Mouse (Mus musculus) Patski (cell line): ENCODE measurements around the gene Fam83d. TPM values are rescaled to one million over a fixed set of nuclear protein-coding genes. Genes with fewer than 3 reads are reported as not detected.
A peak's percentile ranks its signal among the peaks of the same experiment; 100 is the strongest.

ENCODE experiments used
- ATAC-seq: fragments of 100-300 bp; one replicate; pipeline ENCODE4 v1.8.0; 2021
- CTCF ChIA-PET: fragments of 350-600 bp; sonication (Branson Sonifier 250); formaldehyde crosslinking; loops from one replicate; lab custom pipeline; 2022; ENCODE audit warnings: inconsistent platforms; lab: Charles Lee
- POLR2A ChIA-PET: fragments of 350-600 bp; sonication (Branson Sonifier 250); formaldehyde crosslinking; loops from one replicate; lab custom pipeline; 2022; ENCODE audit warnings: antibody characterized with exemption, inconsistent platforms; lab: Charles Lee
- DNase-seq: peaks from one replicate; pipeline ENCODE4 v3.0.0-alpha.2; 2011; ENCODE audit warnings: low read depth, low spot score
- H3K27me3 ChIP-seq: fragments of 371-371 bp; one replicate; pipeline ENCODE4 v1.5.1; 2021
- CTCF ChIP-seq: fragments of 100-300 bp; IDR thresholded peaks from one replicate; pipeline ENCODE4 v1.5.1; 2021
- in situ Hi-C: fragments of 300-500 bp; cut with MboI; formaldehyde crosslinking; loops from 3 replicates; pipeline ENCODE4 v1.11.1; 2018; ENCODE audit warnings: low pct_unique_long_range_greater_than_20kb, mixed read lengths
- polyA plus RNA-seq: library from polyadenylated mRNA; unstranded; gene quantifications from one replicate; pipeline ENCODE4 v1.2.3, GENCODE M21; 2021

Fam83d gene
- polyA plus RNA-seq, 1 experiment from 2014 or later: 12.9 TPM

DNA sequence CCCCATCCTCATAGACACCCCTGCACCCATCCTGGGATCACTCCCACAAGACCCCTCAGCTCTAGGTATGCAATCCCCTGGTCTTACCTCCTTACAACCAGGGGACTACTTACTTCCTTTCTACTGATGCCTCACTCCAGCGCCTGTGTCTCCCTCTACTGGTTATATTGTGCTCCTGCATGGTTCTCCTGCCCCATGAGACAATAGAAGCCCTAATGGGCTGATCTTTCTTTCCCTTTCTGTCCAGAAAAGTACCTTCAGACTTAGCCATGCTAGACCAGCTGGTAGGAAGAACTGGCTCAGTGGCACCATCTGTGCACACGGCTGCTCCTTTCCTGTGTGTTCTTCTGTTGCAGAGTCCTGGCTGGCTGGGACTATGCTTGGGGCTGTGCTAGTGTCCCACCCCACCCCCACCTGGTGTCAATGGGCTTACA lies 22.8 kb upstream of the Fam83d start:
- ATAC-seq: peak; percentile 78
- POLR2A ChIA-PET: no interaction called here
- in situ Hi-C loops: no loop called here
- CTCF ChIA-PET: interaction anchor here (0.9 to 2.2 kb wide), 5 partner anchors 9 to 100 kb away, joined by 3 to 5 read pairs (median 4); no protein-coding TSS in a partner anchor
- H3K27me3 ChIP-seq: peaks cover 11% of the 10 kb centered on the region
- peak; percentile 70 for TF ChIP-seq CTCF
- no peak for DNase-seq

DNA sequence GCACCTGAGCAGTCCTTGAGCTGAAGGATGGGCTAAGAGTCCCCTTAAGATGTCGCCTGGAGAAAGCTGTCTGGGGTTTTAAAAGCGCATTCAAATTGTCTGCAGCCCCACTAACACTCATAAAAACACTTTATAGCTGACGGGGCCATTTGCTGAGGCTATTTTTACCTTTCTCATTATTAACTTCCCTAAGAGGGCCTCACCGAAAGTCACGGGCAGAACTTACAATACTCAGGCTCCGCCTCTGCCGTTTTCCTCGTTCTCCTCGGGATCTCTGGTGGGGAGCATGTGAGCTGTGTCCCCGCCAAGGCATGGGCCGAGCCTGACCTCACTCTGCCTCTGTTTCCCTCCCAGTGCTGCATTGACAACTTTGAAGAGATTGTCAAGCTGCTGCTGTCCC lies 21.7 kb upstream of the Fam83d start:
- peaks cover 17% of the 10 kb centered on the region for H3K27me3 ChIP-seq
- ATAC-seq (no peak), DNase-seq (no peak)
- POLR2A ChIA-PET: no interaction called here
- CTCF ChIA-PET: interaction anchor here (2.2 kb wide), 1 partner anchor 11 kb away, joined by 5 read pairs; no protein-coding TSS in a partner anchor
- no peak for TF ChIP-seq CTCF
- in situ Hi-C loops: no loop called here

DNA sequence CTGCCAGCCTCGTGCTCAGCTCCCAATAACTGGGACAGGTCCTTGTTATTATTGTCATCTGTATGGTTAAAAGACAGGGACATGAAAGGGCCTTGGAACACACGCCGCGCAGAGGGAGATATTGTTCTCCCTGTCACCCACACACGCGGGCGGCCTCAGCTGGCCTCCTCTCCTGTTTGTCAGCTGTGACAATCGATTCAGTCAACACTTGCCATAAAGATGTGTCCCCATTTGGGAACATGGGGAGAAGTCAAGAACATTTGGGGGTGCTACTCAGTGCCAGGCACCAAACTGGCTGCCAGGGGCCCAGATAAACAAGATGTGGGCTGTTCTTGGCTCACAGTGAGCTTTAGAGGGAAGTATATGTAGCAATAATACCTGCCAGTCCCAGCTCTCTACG lies 18.5 kb upstream of the Fam83d start:
- TF ChIP-seq CTCF: no peak
- no peak for DNase-seq
- no peak for ATAC-seq
- POLR2A ChIA-PET: no interaction called here
- in situ Hi-C loops: no loop called here
- CTCF ChIA-PET: interaction anchor here (0.9 kb wide), 1 partner anchor 22 kb away, joined by 3 read pairs; no protein-coding TSS in a partner anchor
- peaks cover 23% of the 10 kb centered on the region for H3K27me3 ChIP-seq

DNA sequence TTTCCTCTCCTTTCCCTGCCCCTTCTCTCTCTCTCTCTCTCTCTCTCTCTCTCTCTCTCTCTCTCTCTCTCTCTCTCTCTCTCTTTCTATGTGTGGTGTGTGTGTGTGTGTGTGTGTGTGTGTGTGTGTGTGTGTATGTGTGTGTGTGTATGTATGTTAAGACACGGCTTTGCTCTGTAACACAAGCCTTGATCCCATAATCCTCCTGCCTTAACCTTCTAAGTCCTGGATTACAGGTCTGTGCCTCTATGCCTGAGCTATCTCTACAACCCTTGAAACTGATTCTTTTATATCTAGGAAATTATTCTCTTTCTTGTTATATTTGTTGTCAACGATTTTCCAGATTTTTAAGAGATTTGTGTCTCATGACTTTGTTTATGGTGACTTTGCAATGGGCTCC lies 7.7 kb upstream of the Fam83d start:
- POLR2A ChIA-PET: no interaction called here
- peaks cover 12% of the 10 kb centered on the region for H3K27me3 ChIP-seq
- in situ Hi-C loops: loop anchor here (10.0 kb wide), 1 partner anchor 105 kb away; no protein-coding TSS in a partner anchor
- no peak for TF ChIP-seq CTCF
- CTCF ChIA-PET: interaction anchor here (1.4 kb wide), 1 partner anchor 45 kb away, joined by 3 read pairs; no protein-coding TSS in a partner anchor
- ATAC-seq: no peak
- no peak for DNase-seq

DNA sequence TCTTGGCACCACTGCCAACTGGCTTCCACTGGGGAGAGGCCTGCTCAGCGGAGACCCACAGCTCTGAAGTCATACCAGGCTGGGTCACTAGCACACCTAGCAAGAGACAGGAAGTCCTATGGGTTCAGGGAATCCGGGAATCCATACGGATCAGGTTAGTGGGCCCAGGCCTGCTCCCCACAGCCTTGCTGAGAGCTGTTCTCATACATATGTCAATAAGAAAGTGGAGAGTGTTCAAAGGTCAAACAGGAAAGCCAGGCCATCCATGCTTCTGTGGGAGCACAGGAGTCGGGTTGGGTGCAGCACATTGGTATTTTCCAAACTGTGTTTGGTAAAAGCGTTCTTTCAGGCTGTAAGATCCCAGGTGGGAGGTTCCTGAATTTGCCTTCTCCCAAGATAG lies 5.6 kb upstream of the Fam83d start:
- CTCF ChIA-PET: no interaction called here
- TF ChIP-seq CTCF: no peak
- DNase-seq (no peak), ATAC-seq (no peak)
- POLR2A ChIA-PET: no interaction called here
- in situ Hi-C loops: loop anchor here (10.0 kb wide), 1 partner anchor 102 kb away; no protein-coding TSS in a partner anchor
- H3K27me3 ChIP-seq: peaks cover 10% of the 10 kb centered on the region

DNA sequence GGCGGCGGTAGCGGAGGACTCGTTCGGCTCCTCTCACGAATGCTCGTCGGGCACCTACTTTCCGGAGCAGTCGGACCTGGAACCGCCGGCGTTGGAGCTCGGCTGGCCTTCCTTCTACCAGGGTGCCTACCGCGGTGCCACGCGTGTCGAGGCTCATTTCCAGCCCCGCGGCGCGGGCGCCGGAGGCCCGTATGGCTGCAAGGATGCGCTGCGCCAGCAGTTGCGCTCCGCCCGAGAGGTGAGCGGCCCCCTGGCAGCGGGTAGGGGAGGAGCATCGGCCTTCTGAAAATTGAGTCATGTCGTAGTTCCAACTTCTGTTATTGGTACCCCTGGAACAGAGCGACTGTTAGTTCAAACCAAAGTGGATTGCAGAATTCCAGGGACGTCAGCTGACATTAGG lies 457 bp downstream of the Fam83d start:
- ChIA-PET POLR2A (no interaction called here), CTCF (interaction anchor here (1.1 to 1.2 kb wide), 2 partner anchors 24 to 96 kb away, joined by 3 read pairs; no protein-coding TSS in a partner anchor)
- TF ChIP-seq CTCF: no peak
- ATAC-seq (peak; percentile 37), DNase-seq (no peak)
- in situ Hi-C loops: loop anchor here (5.0 to 10.0 kb wide), 2 partner anchors 59 to 96 kb away; no protein-coding TSS in a partner anchor
- peaks cover 9% of the 10 kb centered on the region for H3K27me3 ChIP-seq

DNA sequence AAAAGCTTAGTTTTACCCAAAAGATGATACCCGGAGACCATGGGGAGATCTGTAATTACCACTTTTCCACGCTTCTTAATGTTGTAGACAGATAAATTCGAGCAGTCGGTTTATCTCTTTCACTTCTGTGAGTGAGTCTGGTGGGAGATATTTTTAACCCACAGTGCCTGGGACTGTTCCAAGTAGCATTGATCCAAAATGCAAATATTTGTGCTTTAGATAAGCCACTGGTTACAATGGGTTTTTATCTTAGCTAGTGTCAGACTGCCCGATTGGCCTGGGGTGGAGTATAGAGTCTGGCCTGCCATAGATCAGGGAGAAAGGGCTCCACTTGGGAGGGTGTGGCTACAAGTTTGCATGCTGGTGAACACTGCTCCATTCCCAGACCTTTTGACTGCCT lies 878 bp downstream of the Fam83d start:
- no peak for DNase-seq
- in situ Hi-C loops: loop anchor here (5.0 to 10.0 kb wide), 2 partner anchors 59 to 96 kb away; no protein-coding TSS in a partner anchor
- peaks cover 5% of the 10 kb centered on the region for H3K27me3 ChIP-seq
- ChIA-PET CTCF (interaction anchor here (1.0 to 1.2 kb wide), 2 partner anchors 9 to 24 kb away, joined by 3 read pairs; no protein-coding TSS in a partner anchor), POLR2A (no interaction called here)
- no peak for TF ChIP-seq CTCF
- no peak for ATAC-seq

DNA sequence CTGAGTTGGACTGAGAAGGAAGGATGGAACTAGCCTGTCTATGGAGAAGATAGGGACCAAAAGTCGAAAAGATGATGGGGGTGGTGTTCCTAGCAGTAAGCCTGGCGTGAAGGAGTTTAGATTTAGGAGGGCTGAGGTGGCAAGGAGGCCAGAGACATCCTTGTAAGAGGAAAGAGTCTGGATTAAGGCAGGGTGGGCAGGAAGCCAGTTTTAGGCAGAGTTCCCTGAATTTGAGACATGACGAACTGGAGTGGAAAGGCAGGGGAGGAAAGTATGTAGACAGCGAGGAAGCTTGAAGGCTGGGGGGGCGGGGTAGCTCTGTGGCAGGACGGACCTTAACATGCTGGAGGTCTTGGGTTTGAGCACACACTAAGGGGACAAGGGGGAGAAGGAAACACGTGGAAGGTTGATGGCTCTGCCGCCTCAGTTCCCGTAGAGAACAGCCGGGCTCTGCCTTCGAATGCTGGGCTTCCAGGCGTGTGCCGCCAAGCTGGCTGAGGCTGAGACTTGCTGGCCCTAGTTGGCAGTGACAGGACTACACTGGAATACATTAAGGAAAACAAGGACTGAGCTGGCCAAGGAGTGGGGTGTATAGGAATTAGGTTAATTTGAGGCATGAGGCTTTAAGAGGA lies 2.3 kb downstream of the Fam83d start:
- H3K27me3 ChIP-seq: no peaks in the 10 kb centered on the region
- TF ChIP-seq CTCF: no peak
- CTCF ChIA-PET: no interaction called here
- POLR2A ChIA-PET: interaction anchor here (0.6 kb wide), 1 partner anchor 112 kb away, joined by 4 read pairs; no protein-coding TSS in a partner anchor
- DNase-seq (no peak), ATAC-seq (no peak)
- in situ Hi-C loops: no loop called here

DNA sequence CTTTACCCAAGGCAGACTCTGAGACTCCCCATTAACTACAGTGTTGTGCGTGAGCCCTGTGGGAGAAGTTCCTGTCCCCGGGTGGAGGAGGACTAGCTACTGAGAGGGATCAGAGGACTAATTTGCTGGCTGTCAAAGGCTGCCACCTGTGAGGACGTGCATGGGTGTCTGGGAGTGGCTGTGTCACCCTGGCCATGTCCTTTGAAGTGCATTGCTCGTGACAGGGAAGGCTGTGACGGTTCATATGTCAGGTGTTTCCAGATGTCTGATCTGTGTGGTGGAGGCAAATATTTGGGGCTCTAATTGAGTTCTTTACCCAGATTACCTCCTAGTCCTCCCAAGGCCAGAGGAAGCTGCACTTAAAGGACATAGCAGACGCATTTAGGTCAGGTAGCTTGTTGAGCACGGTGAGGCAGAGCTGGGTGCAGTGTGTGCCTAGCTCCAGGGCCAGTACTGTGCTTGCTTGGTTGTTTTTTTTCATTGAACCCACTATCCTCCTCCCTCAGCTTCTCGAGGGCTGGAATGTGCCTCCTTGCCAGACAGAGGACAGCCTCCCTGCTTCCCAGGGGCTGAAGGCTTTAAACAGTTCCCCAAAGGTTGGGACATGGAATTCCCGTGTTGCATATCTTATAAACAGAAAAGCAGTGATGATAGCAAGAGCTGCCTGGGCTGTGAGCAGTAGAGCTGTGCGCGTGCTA lies 3.3 kb downstream of the Fam83d start:
- in situ Hi-C loops: no loop called here
- DNase-seq: no peak

DNA sequence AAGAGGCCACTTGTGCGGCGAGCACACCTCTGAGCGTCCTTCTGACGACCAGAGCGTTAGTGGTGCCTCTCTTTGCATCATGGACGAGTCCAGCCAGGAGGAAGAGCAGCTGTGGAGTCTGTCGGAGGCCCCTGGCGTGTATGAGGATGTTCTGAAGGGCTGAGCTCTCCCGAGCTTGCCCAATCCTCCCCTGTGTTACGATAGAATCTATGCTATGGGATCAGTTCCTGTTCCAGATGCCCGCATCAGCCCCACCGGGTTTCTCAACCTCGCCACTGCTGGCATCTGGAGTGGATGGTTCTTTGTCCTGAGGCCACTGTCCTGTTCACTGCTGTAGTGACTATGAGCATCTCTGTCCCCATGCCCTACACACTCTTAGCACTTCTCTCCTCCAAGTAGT lies 4.9 kb downstream of the Fam83d start:
- no peaks in the 10 kb centered on the region for H3K27me3 ChIP-seq
- DNase-seq (no peak), ATAC-seq (no peak)
- CTCF ChIA-PET: no interaction called here
- POLR2A ChIA-PET: no interaction called here
- no peak for TF ChIP-seq CTCF
- in situ Hi-C loops: no loop called here

More for the DNA sequence above, 3.3 kb downstream of the Fam83d start:
- H3K27me3 ChIP-seq: no peaks in the 10 kb centered on the region
- ChIA-PET POLR2A (interaction anchor here (0.6 kb wide), 1 partner anchor 111 kb away, joined by 4 read pairs; no protein-coding TSS in a partner anchor), CTCF (interaction anchor here (0.9 to 1.3 kb wide), 2 partner anchors 9 to 22 kb away, joined by 3 read pairs; no protein-coding TSS in a partner anchor)
- no peak for ATAC-seq
- TF ChIP-seq CTCF: no peak
